Mouse (Mus musculus) thymus, adult 2 months (tissue): ENCODE measurements around the gene Dock1. TPM values are rescaled to one million over a fixed set of nuclear protein-coding genes. Genes with fewer than 3 reads are reported as not detected.

Experiments
- DNase-seq: peaks from one replicate; pipeline ENCODE4 v3.0.0; 2021
- H3K27ac ChIP-seq: fragments of 200-500 bp; 2 replicates; pipeline ENCODE4 v1.5.1; 2012; ENCODE audit warnings: low read length, control low read depth; ENCODE audit not compliant: control insufficient read depth, insufficient read depth
- H3K27me3 ChIP-seq: fragments of 200-500 bp; 2 replicates; pipeline ENCODE4 v1.6.1; 2012; ENCODE audit warnings: mild to moderate bottlenecking, low read length, moderate library complexity, mixed read lengths; ENCODE audit not compliant: control insufficient read depth, insufficient read depth
- H3K36me3 ChIP-seq: fragments of 200-500 bp; 2 replicates; pipeline ENCODE4 v1.6.1; 2012; ENCODE audit warnings: mild to moderate bottlenecking, low read length, moderate library complexity; ENCODE audit not compliant: control insufficient read depth, insufficient read depth
- H3K4me1 ChIP-seq: fragments of 200-500 bp; replicated peaks from 2 replicates; pipeline ENCODE4 v1.6.1; 2012; ENCODE audit warnings: low read length; ENCODE audit not compliant: control insufficient read depth, insufficient read depth
- H3K4me3 ChIP-seq: fragments of 200-500 bp; 2 replicates; pipeline ENCODE4 v1.5.1; 2012; ENCODE audit warnings: mild to moderate bottlenecking, low read length, control low read depth, moderate library complexity; ENCODE audit not compliant: control insufficient read depth, insufficient read depth
- CTCF ChIP-seq: fragments of 200-500 bp; IDR thresholded peaks from 2 replicates; pipeline ENCODE4 v1.5.1; 2012; ENCODE audit warnings: mild to moderate bottlenecking, control low read depth, low read length, moderate library complexity, borderline replicate concordance; ENCODE audit not compliant: control insufficient read depth, poor library complexity, insufficient read depth; ENCODE audit errors: extremely low read depth
- POLR2A ChIP-seq: fragments of 200-500 bp; IDR thresholded peaks from 2 replicates; pipeline ENCODE4 v1.6.1; 2012; ENCODE audit warnings: mild to moderate bottlenecking, low read length, control low read depth, moderate library complexity; ENCODE audit not compliant: control insufficient read depth, poor library complexity, insufficient read depth; ENCODE audit errors: extremely low read depth
- WGBS: fragments of 180-500 bp; shearing (Covaris S2); methylation state at CpG from one replicate; pipeline ENCODE4 v1.1.7; 2018; 5-methylcytosine and 5-hydroxymethylcytosine counted together
- polyA plus RNA-seq: library from polyadenylated mRNA; depleted of rRNA; stranded (reverse); fragments of >200 nt; gene quantifications from 2 replicates; pipeline ENCODE4 v1.2.3, GENCODE M21; 2012

Gene Dock1
- polyA plus RNA-seq, 1 experiment: 3.2 TPM

GRCm38 (mm10) chr7:134690806-134691205 lies 20.4 kb downstream of the Dock1 start:
- H3K36me3 ChIP-seq: no peaks in the 10 kb centered on the region
- H3K27ac ChIP-seq: no peak overlapping the region
- no peak overlapping the region for H3K4me3 ChIP-seq
- 0 out of 2 replicates have a peak, but pooled peaks cover 2% of the 10 kb centered on the region for H3K4me1 ChIP-seq
- 96% methylated on average over 3 of the region's 3 CpGs for WGBS
- TF ChIP-seq POLR2A (no peak), CTCF (no peak)
- DNase-seq: no peak
- no peaks in the 10 kb centered on the region for H3K27me3 ChIP-seq

DNA sequence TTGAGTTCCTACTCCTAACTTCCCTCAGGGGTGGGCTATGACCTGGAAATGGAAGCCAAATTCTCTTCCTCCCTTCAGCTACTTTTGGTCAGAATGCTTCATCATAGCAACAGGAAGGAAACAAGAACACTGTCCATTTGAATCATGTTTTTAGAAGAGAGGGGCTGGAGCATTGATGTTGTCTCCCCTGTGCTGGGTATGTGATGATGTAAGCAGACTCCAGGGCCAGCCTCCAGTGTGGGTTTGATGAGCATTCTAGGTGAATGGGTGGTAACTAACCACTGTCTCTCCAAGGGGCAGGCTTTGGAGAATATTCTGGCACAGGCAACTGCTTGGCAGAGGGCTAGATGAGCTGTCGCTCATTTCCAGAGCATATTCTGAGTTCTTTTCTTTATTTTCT lies 22.9 kb downstream of the Dock1 start:
- no peaks in the 10 kb centered on the region for H3K36me3 ChIP-seq
- no peak overlapping the region for H3K4me3 ChIP-seq
- no peak overlapping the region for H3K27ac ChIP-seq
- H3K27me3 ChIP-seq: no peaks in the 10 kb centered on the region
- no peak for DNase-seq
- H3K4me1 ChIP-seq: peaks cover 6% of the 10 kb centered on the region; the same call in 1 of the 2 replicates
- 97% methylated on average over 1 of the region's 1 CpGs for WGBS
- no peak for TF ChIP-seq CTCF
- TF ChIP-seq POLR2A: no peak

DNA sequence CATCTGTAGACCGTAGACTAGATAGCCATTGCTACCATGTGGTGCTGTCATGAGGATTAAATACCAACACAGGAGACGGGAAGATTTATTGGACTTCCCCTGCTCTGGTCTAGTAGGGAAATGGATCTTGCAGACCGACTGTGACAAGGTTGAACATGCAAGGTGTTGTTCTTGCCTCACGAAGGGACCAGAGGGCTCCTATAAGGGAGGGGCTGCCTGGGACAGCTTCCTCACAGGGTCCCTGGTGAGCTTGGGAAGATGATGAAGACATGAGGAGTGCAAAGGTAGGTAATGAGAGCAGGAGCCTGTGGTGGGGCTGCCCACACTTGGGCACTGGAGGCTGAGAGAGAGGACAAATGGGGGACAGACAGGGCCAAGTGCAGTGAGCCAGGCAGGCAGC lies 25.0 kb downstream of the Dock1 start:
- peaks cover 6% of the 10 kb centered on the region; the same call in 1 of the 2 replicates for H3K4me1 ChIP-seq

GRCm38 (mm10) chr7:134696126-134696979 lies 25.9 kb downstream of the Dock1 start:
- TF ChIP-seq CTCF: no peak
- TF ChIP-seq POLR2A: no peak
- WGBS: 57% methylated on average over 10 of the region's 10 CpGs

More for the DNA sequence above, 25.0 kb downstream of the Dock1 start:
- Histone ChIP-seq H3K4me3 (no peak overlapping the region), H3K27me3 (no peaks in the 10 kb centered on the region), H3K27ac (no peak overlapping the region), H3K36me3 (no peaks in the 10 kb centered on the region)
- no peak for TF ChIP-seq CTCF
- TF ChIP-seq POLR2A: no peak
- DNase-seq: no peak
- 84% methylated on average over 4 of the region's 4 CpGs for WGBS

DNA sequence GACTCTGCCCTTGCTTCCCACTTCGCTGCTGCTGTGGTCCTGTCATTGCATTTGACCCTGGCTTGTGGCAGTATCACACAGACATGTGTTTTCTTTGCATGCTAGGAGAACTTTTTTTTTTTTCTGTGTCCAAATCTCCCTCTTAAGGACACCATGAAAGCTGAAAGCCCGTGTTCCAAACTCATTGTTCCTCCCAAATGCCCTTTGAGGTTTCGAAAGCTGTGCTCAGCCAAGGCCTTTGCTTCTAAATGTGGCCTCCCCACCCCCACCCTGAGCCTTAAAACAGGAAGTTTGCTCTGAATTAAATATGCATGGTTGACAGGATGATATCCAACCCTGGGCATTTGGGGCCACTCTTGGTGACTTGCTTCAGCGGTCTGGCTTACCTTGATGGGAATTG lies 27.0 kb downstream of the Dock1 start:
- Histone ChIP-seq H3K27ac (no peak overlapping the region), H3K4me3 (no peak overlapping the region), H3K4me1 (peaks cover 6% of the 10 kb centered on the region; the same call in 1 of the 2 replicates), H3K36me3 (no peaks in the 10 kb centered on the region), H3K27me3 (no peaks in the 10 kb centered on the region)
- 17% methylated on average over 4 of the region's 4 CpGs for WGBS
- TF ChIP-seq POLR2A (no peak), CTCF (no peak)
- DNase-seq: no peak

More at GRCm38 (mm10) chr7:134696126-134696979, 25.9 kb downstream of the Dock1 start:
- Histone ChIP-seq H3K36me3 (no peaks in the 10 kb centered on the region), H3K4me1 (peaks cover 6% of the 10 kb centered on the region; the same call in 1 of the 2 replicates), H3K4me3 (no peak overlapping the region), H3K27me3 (no peaks in the 10 kb centered on the region), H3K27ac (no peak overlapping the region)
- no peak for DNase-seq

GRCm38 (mm10) chr7:134698246-134698645 lies 27.8 kb downstream of the Dock1 start:
- H3K36me3 ChIP-seq: no peaks in the 10 kb centered on the region
- 61% methylated on average over 5 of the region's 5 CpGs for WGBS
- no peak overlapping the region for H3K4me3 ChIP-seq
- peaks cover 6% of the 10 kb centered on the region; the same call in 1 of the 2 replicates for H3K4me1 ChIP-seq
- H3K27ac ChIP-seq: no peak overlapping the region
- no peak for DNase-seq
- no peaks in the 10 kb centered on the region for H3K27me3 ChIP-seq
- TF ChIP-seq CTCF: no peak
- no peak for TF ChIP-seq POLR2A

DNA sequence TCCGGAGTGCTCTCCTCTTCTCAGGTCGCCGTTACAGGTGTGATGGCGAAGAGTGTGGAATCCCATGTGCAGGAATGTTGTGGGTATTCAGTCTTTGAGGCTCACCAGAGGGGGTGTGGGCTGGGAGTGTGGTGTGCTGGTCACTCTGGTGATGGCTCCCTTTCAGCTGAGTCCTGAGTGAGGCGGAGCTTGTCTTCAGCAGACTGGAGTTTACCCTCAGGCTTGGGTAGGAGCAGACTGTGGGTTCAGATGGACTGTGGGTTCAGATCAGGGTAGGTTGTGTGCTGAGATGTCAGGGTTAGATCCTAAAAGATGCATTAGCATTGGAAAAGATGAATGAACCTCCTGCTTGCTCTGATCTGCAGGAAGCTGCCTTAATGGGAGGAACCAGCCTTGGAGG lies 29.5 kb downstream of the Dock1 start:
- TF ChIP-seq POLR2A (no peak), CTCF (no peak)
- 97% methylated on average over 5 of the region's 5 CpGs for WGBS
- no peak overlapping the region for H3K27ac ChIP-seq
- H3K27me3 ChIP-seq: no peaks in the 10 kb centered on the region
- no peak for DNase-seq
- no peak overlapping the region for H3K4me3 ChIP-seq
- H3K36me3 ChIP-seq: no peaks in the 10 kb centered on the region
- peaks cover 6% of the 10 kb centered on the region; the same call in 1 of the 2 replicates for H3K4me1 ChIP-seq
